Mouse (Mus musculus) heart, adult 9 months (tissue): ENCODE measurements around the gene Tenm1.

Experiments
- DNase-seq, 2 experiments: peaks; one replicate each; pipeline ENCODE4 v3.0.0; 2022; ENCODE audit warnings: low spot score in 2 of 2

Tenm1 gene

GRCm38 (mm10) chrX:43428855-43429263 is at the start of gene Tenm1:
Gene Tenm1 (minus strand): TSS chrX:43429126.
- DNase-seq: no peak

- no peak for DNase-seq
Measured at GRCm38 (mm10) chrX:43467311-43467710, 38.4 kb upstream of the Tenm1 start.

- DNase-seq: no peak
Measured at GRCm38 (mm10) chrX:43430581-43430980, 1.7 kb upstream of the Tenm1 start.

- no peak for DNase-seq
Measured at GRCm38 (mm10) chrX:43429982-43430531, 1.1 kb upstream of the Tenm1 start.

GRCm38 (mm10) chrX:43429337-43429736 is 411 bp upstream of the Tenm1 start:
- no peak for DNase-seq

- DNase-seq: no peak
Measured at GRCm38 (mm10) chrX:43427961-43428365, 963 bp downstream of the Tenm1 start.

GRCm38 (mm10) chrX:43427111-43427510 is 1.8 kb downstream of the Tenm1 start:
- no peak for DNase-seq

- DNase-seq: no peak
Measured at GRCm38 (mm10) chrX:43397957-43398356, 31.0 kb downstream of the Tenm1 start.

- DNase-seq: no peak
Measured at GRCm38 (mm10) chrX:43388106-43388505, 40.8 kb downstream of the Tenm1 start.

- no peak for DNase-seq
Measured at GRCm38 (mm10) chrX:43372526-43372925, 56.4 kb downstream of the Tenm1 start.

GRCm38 (mm10) chrX:43319351-43319750 is 109.6 kb downstream of the Tenm1 start:
- DNase-seq: no peak

GRCm38 (mm10) chrX:43317801-43318520 is 111.0 kb downstream of the Tenm1 start:
- DNase-seq: no peak

- DNase-seq: no peak
Measured at GRCm38 (mm10) chrX:43235844-43236243, 193.1 kb downstream of the Tenm1 start.

- no peak for DNase-seq
Measured at GRCm38 (mm10) chrX:43205003-43205402, 223.9 kb downstream of the Tenm1 start.

- no peak for DNase-seq
Measured at GRCm38 (mm10) chrX:43202249-43202783, 226.6 kb downstream of the Tenm1 start.

- DNase-seq: no peak
Measured at GRCm38 (mm10) chrX:43182975-43183374, 246.0 kb downstream of the Tenm1 start.

GRCm38 (mm10) chrX:43151561-43151960 is 277.4 kb downstream of the Tenm1 start:
- DNase-seq: no peak

- no peak for DNase-seq
Measured at GRCm38 (mm10) chrX:43129696-43130095, 299.2 kb downstream of the Tenm1 start.

- DNase-seq: no peak
Measured at GRCm38 (mm10) chrX:43122491-43122890, 306.4 kb downstream of the Tenm1 start.

- no peak for DNase-seq
Measured at GRCm38 (mm10) chrX:43122001-43122400, 306.9 kb downstream of the Tenm1 start.

GRCm38 (mm10) chrX:42986100-42986499 is 442.8 kb downstream of the Tenm1 start:
- no peak for DNase-seq

- DNase-seq: no peak
Measured at GRCm38 (mm10) chrX:42973562-42973961, 455.4 kb downstream of the Tenm1 start.

GRCm38 (mm10) chrX:42967611-42968010 is 461.3 kb downstream of the Tenm1 start:
- no peak for DNase-seq
